Mouse (Mus musculus) adrenal gland (tissue): ENCODE data around the gene Gm13691.
"Not testable (repeated sequence)": the region's sequence is repeated elsewhere in the genome, so short reads cannot be mapped to it uniquely, and the experiment has no call there.

ENCODE experiments used
- intact Hi-C: fragments of 180-260 bp; cut with DNase I; formaldehyde crosslinking; loops from one replicate; pipeline ENCODE4 v1.15.1; 2025

Gene Gm13691

GRCm38 (mm10) chr2:84032505-84032904 lies 42.2 kb downstream of the Gm13691 start:
- intact Hi-C loops, result no loop called here

- intact Hi-C loops, result no loop called here
Measured at GRCm38 (mm10) chr2:84035997-84036396, 45.6 kb downstream of the Gm13691 start.

DNA sequence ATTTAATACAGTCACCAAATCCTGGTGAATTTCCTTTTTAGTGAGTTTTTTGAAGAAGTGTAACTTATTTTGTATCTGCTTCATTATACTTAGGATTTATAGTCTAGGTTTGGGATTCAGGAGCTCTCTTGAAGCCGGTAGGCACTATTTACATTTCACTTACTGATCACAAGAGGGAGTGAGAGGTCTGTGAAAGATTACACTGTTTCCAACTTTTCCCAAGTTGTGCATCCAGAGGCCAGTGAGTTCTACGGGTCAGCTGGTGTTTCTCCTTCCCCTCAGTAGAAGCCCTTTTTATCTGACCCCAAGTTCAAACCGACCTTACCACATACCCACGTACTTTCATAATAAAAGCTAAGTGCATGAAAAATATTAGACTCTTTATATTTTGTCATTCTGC lies 47.0 kb downstream of the Gm13691 start:
- intact Hi-C loops, result no loop called here

- intact Hi-C loops, result not testable (repeated sequence)
Measured at GRCm38 (mm10) chr2:84037943-84038342, 47.6 kb downstream of the Gm13691 start.

DNA sequence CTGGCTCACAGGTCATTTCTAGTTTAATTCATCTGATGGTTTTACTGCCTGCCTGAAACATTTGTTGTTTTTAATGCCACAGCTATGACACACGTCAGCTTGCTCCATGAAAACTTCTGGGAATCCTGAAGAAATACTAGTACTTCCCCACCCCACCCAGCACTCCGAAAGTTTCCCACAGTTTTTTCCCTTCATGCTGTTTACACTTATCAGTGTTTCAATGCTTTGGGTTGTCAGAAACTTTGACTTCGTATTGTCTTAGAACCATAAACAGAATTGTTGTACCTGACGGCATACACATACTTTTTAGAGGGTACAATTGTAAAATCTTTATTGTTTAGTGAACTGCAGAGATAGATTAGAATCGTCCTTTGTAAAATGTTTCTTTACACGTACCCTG lies 48.9 kb downstream of the Gm13691 start:
- intact Hi-C loops, result no loop called here
